Mouse (Mus musculus) c-Kit-positive CD71-positive TER-119-positive erythroid progenitor cells, embryonic 14.5 days (primary cell): ENCODE data around the gene Tex47.

Experiments
- DNase-seq: peaks from one replicate; pipeline ENCODE4 v3.0.0-alpha.2; 2013; ENCODE audit warnings: low spot score

Tex47 gene

DNA sequence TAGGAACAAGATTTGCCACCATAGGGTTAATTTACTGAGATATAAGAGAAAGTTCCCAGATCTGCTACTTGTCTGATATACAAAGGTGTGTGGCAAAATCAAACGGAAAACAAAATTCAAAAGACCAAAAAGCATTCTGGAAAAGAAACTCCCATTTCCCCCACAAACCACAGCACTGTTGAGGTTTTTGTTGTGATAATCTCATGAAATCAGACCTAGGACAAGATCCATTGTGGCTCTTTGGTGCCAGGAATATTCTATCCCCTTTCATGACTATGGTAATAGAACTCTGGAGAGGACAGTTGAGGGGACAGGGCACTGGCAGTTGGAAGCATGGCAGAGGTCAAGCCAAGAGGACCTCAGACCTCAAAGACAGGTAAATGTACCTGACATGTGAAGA, at the start of gene Tex47:
Gene Tex47 (plus strand): TSS at position 301 of the 400 bp plus-strand sequence.
- DNase-seq = no peak

DNA sequence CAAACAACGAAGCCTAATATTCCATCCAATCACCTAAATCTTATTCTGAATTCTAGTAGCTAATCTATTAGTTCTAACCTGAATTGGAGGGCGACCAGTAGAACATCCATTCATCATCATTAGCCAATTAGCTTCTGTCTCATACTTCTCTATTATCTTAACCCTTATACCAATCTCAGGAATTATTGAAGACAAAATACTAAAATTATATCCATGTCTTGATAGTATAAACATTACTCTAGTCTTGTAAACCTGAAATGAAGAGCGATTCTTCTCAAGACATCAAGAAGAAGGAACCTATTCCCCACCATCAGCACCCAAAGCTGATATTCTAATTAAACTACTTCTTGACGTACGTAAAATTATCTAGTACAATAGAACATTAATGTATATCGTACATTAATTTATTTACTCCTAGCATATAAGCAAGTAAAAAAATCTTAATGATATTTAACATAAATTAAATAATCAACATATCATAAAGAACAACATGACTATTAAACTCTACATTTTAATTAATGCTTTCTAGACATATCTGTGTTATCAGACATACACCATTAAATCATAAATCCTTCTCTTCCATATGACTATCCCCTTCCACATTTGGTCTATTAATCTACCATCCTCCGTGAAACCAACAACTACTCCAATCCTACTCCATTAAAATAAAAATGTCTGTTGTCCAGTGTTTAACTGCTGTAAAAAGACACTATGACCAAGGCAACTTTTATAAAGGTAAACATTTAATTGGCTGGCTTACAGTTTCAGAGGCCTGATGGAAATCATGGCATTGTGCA, 27.1 kb upstream of the Tex47 start:
- no peak for DNase-seq

DNA sequence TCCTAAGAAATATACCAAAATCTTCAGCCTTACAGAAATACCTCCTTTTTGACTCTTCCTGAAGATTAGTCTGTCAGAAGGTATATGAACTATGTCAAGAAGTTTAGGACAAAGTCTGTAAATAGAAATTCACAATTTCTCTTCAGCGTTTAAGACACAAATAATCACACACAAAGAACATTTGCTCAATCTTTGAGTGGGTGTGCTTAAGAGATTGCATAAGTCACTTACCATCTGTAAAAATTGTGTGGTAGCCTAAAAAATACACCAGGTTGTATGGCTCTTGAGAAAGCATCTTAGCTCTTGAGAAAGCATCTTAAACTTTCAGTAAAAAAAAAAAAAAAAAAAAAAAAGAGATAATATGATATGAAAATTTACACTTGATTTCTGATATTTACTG, 19.6 kb upstream of the Tex47 start:
- no peak for DNase-seq

DNA sequence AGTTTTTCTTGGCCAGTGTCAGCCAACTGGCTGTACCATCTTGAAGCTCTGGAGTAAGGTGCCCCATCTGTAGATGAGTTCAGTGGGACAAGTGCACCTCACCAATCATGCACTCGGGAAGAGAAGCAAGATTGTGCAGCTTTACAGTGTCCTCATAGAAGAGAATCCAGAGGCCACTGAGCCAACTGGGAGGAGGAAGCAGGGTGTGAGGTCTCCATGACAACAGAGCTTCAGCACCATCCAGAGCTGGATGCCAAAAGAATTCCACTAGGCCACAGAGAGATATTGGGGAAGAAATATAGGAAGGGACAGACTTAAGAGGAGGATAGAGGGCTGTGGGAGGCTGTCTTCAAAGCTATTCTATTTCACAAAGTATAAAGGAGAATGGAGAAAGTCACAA, 950 bp upstream of the Tex47 start:
- DNase-seq = no peak

DNA sequence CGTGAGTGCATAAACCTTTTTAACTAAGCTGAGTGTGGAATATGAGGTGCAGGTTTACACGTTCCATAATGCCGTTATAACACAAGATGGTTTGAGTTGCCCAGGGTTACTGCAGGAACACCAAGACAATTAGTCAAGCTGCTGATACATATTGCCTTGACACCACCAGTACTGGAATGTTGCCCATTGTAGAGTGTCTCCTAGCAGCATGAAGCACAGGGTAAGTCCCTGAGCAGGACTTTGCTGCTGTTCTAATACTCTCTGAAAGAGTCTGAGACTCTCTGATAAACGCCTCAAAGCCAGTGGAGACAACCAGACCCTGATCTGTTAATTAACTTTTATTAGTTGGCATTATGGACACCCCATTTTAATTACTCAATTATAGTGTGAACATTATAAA, 21.7 kb downstream of the Tex47 start:
- DNase-seq = no peak

DNA sequence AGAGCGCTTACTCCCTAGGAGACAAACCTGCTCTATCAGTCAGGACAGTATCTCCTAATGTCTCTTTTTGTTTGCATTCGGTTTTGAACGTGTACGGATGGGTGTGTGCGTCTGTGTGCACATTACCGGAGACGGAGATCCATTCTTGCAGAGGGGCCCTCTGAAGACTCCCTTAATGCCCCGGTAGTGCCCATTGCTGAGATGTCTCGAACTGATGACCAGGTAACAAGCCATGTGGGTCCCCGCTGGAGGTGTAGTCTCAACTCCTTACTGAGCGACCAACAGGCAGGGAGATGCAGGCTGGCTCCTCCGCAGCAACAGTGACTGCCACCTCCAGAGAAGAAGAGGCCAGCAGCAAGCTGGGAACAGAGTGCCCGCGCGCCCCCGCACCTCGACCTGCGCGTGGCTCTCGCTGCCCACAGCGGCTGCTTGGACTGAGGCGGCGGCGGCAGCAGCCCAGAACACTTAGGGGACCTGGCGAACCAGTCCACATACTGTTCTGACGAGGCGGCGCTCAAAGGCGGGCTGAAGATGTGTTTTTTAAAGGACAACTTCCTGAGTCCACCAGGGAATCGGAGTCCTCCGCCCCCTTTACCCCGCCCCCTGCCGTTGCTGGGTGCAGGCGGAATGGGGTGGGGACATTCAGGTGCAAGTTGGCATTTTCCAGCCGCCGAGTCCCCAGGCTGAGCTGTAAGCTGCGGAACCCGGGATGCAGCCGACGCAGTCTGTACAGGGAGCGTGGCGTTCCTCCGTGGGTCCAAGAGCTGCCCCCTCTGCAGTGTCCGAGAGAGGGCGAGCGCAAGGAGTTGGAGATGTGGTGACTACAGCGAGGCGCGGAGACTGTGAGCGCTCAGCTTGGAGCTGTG, 40.5 kb downstream of the Tex47 start, which contains the start of gene Zfp804b:
Gene Zfp804b (minus strand): TSS at position 612 of the 866 bp plus-strand sequence.
- no peak for DNase-seq

DNA sequence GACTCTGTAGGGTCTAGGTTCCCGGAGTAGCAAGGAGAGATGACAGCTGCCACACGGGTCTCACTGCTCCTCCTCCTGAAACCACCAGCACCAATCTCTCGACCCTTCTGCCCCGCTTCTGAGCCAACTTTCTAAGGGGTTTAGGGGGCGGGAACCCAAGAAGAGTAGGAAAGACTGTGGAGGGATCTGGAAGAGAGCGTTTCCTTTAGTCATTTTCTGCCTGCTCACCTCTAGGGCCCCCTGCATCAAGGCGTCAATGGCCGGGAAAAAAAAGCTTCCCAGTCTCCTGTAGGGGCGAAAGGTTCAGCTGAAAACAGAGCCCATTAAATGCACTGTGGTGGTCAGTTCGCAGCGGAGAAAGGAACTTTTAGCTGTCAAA, 41.1 kb downstream of the Tex47 start:
- no peak for DNase-seq
